Mouse (Mus musculus): Measurements from ENCODE around the gene Col4a4. TPM values are rescaled to one million over a fixed set of nuclear protein-coding genes. Genes with fewer than 3 reads are reported as not detected.

Col4a4 gene
- polyA plus RNA-seq, 1 experiment from 2014 or later, result 0.10 TPM

GRCm38 (mm10) chr1:82527931-82528330 is 58.7 kb downstream of the Col4a4 start:
- H3K9me3 ChIP-seq, result no peaks in the 10 kb centered on the region
- H3K27me3 ChIP-seq (replicated peaks), result no peaks in the 10 kb centered on the region
- ATAC-seq, result no peak
- no peak overlapping the region for H3K9ac ChIP-seq
- H3K4me1 ChIP-seq (replicated peaks), result no peaks in the 10 kb centered on the region
- WGBS, result 78% methylated on average over 4 of the region's 4 CpGs
- H3K27ac ChIP-seq, result no peak overlapping the region
- H3K4me3 ChIP-seq (replicated peaks), result no peak overlapping the region
- H3K36me3 ChIP-seq, result no peaks in the 10 kb centered on the region
- H3K4me2 ChIP-seq (replicated peaks), result no peak overlapping the region

GRCm38 (mm10) chr1:82491954-82492353 is 94.7 kb downstream of the Col4a4 start:
- Histone ChIP-seq H3K4me2 (replicated peaks) (no peak overlapping the region), H3K27ac (no peak overlapping the region), H3K9me3 (no peaks in the 10 kb centered on the region), H3K27me3 (replicated peaks) (no peaks in the 10 kb centered on the region), H3K4me1 (replicated peaks) (no peaks in the 10 kb centered on the region), H3K9ac (no peak overlapping the region), H3K4me3 (replicated peaks) (no peak overlapping the region), H3K36me3 (no peaks in the 10 kb centered on the region)
- ATAC-seq, result no peak
- WGBS, result 74% methylated on average over 2 of the region's 2 CpGs

GRCm38 (mm10) chr1:82486371-82486770 is 100.3 kb downstream of the Col4a4 start:
- no peak overlapping the region for H3K27ac ChIP-seq
- no peaks in the 10 kb centered on the region for H3K27me3 ChIP-seq (replicated peaks)
- H3K4me1 ChIP-seq (replicated peaks), result no peaks in the 10 kb centered on the region
- H3K9me3 ChIP-seq, result no peaks in the 10 kb centered on the region
- 79% methylated on average over 4 of the region's 4 CpGs for WGBS
- H3K36me3 ChIP-seq, result no peaks in the 10 kb centered on the region
- no peak overlapping the region for H3K4me3 ChIP-seq (replicated peaks)
- H3K9ac ChIP-seq, result no peak overlapping the region
- ATAC-seq, result no peak
- H3K4me2 ChIP-seq (replicated peaks), result no peak overlapping the region

- Histone ChIP-seq H3K27me3 (replicated peaks) (no peaks in the 10 kb centered on the region), H3K9ac (no peak overlapping the region), H3K9me3 (no peaks in the 10 kb centered on the region), H3K4me1 (replicated peaks) (no peaks in the 10 kb centered on the region), H3K4me3 (replicated peaks) (no peak overlapping the region), H3K27ac (no peak overlapping the region), H3K36me3 (no peaks in the 10 kb centered on the region), H3K4me2 (replicated peaks) (no peak overlapping the region)
- 79% methylated on average over 7 of the region's 7 CpGs for WGBS
- ATAC-seq, result no peak
These were observed 104.3 kb downstream of the Col4a4 start for GRCm38 (mm10) chr1:82482371-82482770.

- 86% methylated on average over 12 of the region's 12 CpGs for WGBS
- Histone ChIP-seq H3K9ac (no peak overlapping the region), H3K9me3 (no peaks in the 10 kb centered on the region), H3K27me3 (replicated peaks) (no peaks in the 10 kb centered on the region), H3K4me1 (replicated peaks) (no peaks in the 10 kb centered on the region), H3K4me3 (replicated peaks) (no peak overlapping the region), H3K36me3 (no peaks in the 10 kb centered on the region), H3K27ac (no peak overlapping the region), H3K4me2 (replicated peaks) (no peak overlapping the region)
- ATAC-seq, result no peak
These were observed 106.8 kb downstream of the Col4a4 start for GRCm38 (mm10) chr1:82479696-82480487.

GRCm38 (mm10) chr1:82476746-82477145 is 109.9 kb downstream of the Col4a4 start:
- H3K4me2 ChIP-seq (replicated peaks), result no peak overlapping the region
- H3K9ac ChIP-seq, result no peak overlapping the region
- H3K27me3 ChIP-seq (replicated peaks), result no peaks in the 10 kb centered on the region
- no peaks in the 10 kb centered on the region for H3K36me3 ChIP-seq
- H3K4me3 ChIP-seq (replicated peaks), result no peak overlapping the region
- ATAC-seq, result no peak
- H3K27ac ChIP-seq, result no peak overlapping the region
- H3K9me3 ChIP-seq, result no peaks in the 10 kb centered on the region
- 30% methylated on average over 9 of the region's 9 CpGs for WGBS
- no peaks in the 10 kb centered on the region for H3K4me1 ChIP-seq (replicated peaks)

- no peaks in the 10 kb centered on the region for H3K27me3 ChIP-seq (replicated peaks)
- no peak for ATAC-seq
- H3K9me3 ChIP-seq, result no peaks in the 10 kb centered on the region
- H3K36me3 ChIP-seq, result no peaks in the 10 kb centered on the region
- H3K27ac ChIP-seq, result no peak overlapping the region
- 47% methylated on average over 11 of the region's 11 CpGs for WGBS
- no peak overlapping the region for H3K4me2 ChIP-seq (replicated peaks)
- no peak overlapping the region for H3K4me3 ChIP-seq (replicated peaks)
- H3K9ac ChIP-seq, result no peak overlapping the region
- H3K4me1 ChIP-seq (replicated peaks), result no peaks in the 10 kb centered on the region
These were observed 110.4 kb downstream of the Col4a4 start for GRCm38 (mm10) chr1:82476256-82476655.

GRCm38 (mm10) chr1:82475821-82476220 is 110.8 kb downstream of the Col4a4 start:
- Histone ChIP-seq H3K9ac (no peak overlapping the region), H3K4me2 (replicated peaks) (no peak overlapping the region), H3K4me1 (replicated peaks) (no peaks in the 10 kb centered on the region), H3K9me3 (no peaks in the 10 kb centered on the region), H3K27ac (no peak overlapping the region), H3K4me3 (replicated peaks) (no peak overlapping the region), H3K27me3 (replicated peaks) (no peaks in the 10 kb centered on the region), H3K36me3 (no peaks in the 10 kb centered on the region)
- WGBS, result 79% methylated on average over 4 of the region's 4 CpGs
- ATAC-seq, result no peak

GRCm38 (mm10) chr1:82475254-82475653 is 111.4 kb downstream of the Col4a4 start:
- Histone ChIP-seq H3K4me3 (replicated peaks) (no peak overlapping the region), H3K9ac (no peak overlapping the region), H3K4me2 (replicated peaks) (no peak overlapping the region), H3K36me3 (no peaks in the 10 kb centered on the region), H3K27me3 (replicated peaks) (no peaks in the 10 kb centered on the region), H3K9me3 (no peaks in the 10 kb centered on the region), H3K27ac (no peak overlapping the region), H3K4me1 (replicated peaks) (no peaks in the 10 kb centered on the region)
- no peak for ATAC-seq
- WGBS, result 78% methylated on average over 5 of the region's 5 CpGs

- Histone ChIP-seq H3K27me3 (replicated peaks) (no peaks in the 10 kb centered on the region), H3K4me3 (replicated peaks) (no peak overlapping the region), H3K4me2 (replicated peaks) (no peak overlapping the region), H3K27ac (no peak overlapping the region), H3K9ac (no peak overlapping the region), H3K36me3 (no peaks in the 10 kb centered on the region), H3K4me1 (replicated peaks) (no peaks in the 10 kb centered on the region), H3K9me3 (no peaks in the 10 kb centered on the region)
- 35% methylated on average over 4 of the region's 4 CpGs for WGBS
- ATAC-seq, result no peak
These were observed 112.1 kb downstream of the Col4a4 start for GRCm38 (mm10) chr1:82474461-82474961.

- Histone ChIP-seq H3K4me2 (replicated peaks) (no peak overlapping the region), H3K36me3 (no peaks in the 10 kb centered on the region), H3K9me3 (no peaks in the 10 kb centered on the region), H3K27ac (no peak overlapping the region), H3K27me3 (replicated peaks) (no peaks in the 10 kb centered on the region), H3K9ac (no peak overlapping the region), H3K4me3 (replicated peaks) (no peak overlapping the region), H3K4me1 (replicated peaks) (no peaks in the 10 kb centered on the region)
- ATAC-seq, result no peak
These were observed 113.2 kb downstream of the Col4a4 start for GRCm38 (mm10) chr1:82473467-82473866.

GRCm38 (mm10) chr1:82470516-82471225 is 116.0 kb downstream of the Col4a4 start:
- Histone ChIP-seq H3K4me1 (replicated peaks) (no peaks in the 10 kb centered on the region), H3K4me3 (replicated peaks) (no peak overlapping the region), H3K27me3 (replicated peaks) (no peaks in the 10 kb centered on the region), H3K9ac (no peak overlapping the region), H3K27ac (no peak overlapping the region), H3K36me3 (no peaks in the 10 kb centered on the region), H3K9me3 (no peaks in the 10 kb centered on the region), H3K4me2 (replicated peaks) (no peak overlapping the region)
- ATAC-seq, result no peak
- WGBS, result 88% methylated on average over 10 of the region's 10 CpGs

GRCm38 (mm10) chr1:82468872-82469271 is 117.8 kb downstream of the Col4a4 start:
- no peak for ATAC-seq
- WGBS, result 54% methylated on average over 6 of the region's 6 CpGs

More at GRCm38 (mm10) chr1:82468872-82469271, 117.8 kb downstream of the Col4a4 start:
- no peak overlapping the region for H3K27ac ChIP-seq
- no peaks in the 10 kb centered on the region for H3K27me3 ChIP-seq (replicated peaks)
- H3K36me3 ChIP-seq, result no peaks in the 10 kb centered on the region
- no peak overlapping the region for H3K4me2 ChIP-seq (replicated peaks)
- no peak overlapping the region for H3K4me3 ChIP-seq (replicated peaks)
- no peaks in the 10 kb centered on the region for H3K9me3 ChIP-seq
- H3K4me1 ChIP-seq (replicated peaks), result no peaks in the 10 kb centered on the region
- H3K9ac ChIP-seq, result no peak overlapping the region
